Mouse (Mus musculus) kidney, postnatal 25 days (tissue): ENCODE measurements around the gene Pak6.

Source experiments
- DNase-seq, 2 experiments: peaks; one replicate each; pipeline ENCODE4 v3.0.0; 2021; ENCODE audit warnings: mixed read lengths in 2 of 2

Gene Pak6

DNA sequence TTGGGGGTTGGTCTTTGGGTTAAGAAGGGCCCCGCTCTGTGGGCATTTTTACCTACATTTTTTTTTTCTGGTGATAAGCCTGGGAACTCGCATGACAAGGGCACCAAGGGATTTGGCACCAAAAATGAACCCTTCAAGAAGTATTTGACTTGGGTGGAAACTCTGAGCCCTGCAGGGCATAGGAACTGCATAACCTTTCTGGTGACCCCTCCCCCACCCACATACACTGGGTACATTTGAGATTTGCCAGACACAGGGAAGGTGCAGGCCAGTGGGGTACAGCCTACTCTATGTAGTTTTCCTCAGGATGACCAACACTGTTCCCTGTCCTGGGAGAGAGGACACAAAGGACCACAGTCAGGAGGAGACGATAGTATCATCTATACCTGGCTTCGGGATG is 2.5 kb downstream of the Pak6 start:
- peak; percentile 52 to 61 for DNase-seq

DNA sequence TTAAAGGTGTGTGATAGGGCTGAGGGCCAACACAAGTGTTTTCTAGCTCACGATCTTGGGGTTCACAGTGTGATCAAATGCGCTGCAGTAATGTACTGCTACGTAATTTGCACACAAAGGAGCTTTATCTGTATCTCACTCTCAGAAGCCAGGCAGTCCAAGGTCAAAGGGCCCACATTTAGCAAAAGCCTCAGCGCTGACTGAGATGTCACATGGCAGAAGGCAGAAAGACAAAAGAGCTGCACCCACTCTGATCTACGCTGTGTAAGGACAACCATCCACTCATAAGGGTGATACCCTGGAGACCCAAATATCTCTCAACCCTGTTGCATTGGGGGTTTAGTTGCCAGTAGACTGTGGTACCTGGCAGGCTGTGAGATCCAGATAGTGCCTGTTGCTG is 4.1 kb downstream of the Pak6 start:
- no peak for DNase-seq

DNA sequence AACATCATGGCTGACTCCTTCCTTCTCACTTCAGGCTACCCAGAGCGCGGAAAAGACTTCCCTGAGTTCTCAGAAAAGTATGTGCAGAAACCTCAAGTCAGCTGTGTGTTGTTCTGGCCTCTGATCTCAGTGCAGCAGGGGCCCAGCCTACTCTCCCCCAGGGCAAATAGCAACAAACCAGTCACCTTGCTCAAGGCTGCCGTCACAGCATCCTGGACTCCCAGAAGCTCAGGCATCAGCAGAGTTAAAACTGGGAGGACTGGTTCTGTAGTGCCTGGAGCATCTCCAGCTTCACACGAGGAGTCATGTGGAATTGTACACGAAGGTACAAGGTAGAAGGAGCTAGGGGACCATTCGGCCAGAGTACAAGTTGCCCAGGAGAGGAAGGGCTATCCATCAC is 6.1 kb downstream of the Pak6 start:
- peak; percentile 70 to 90 for DNase-seq

DNA sequence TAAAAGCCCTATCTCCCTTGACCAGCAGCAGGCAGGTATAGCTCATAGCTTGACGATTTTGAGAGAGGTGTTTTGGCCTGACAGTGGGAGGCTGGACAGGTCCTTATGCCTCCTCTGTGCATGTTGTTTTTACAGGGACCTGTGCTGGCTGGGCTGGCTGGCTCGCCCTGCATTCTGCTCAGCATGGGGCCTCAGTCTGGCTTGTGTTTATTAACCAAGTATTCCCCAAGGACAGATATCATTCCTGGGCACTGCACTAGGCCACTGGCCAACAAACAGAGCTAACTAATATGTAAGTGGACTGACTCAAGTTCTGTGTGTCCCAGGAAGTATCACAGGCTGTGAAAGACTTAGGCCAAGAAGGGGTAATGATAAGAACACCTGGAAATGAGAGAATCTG is 6.7 kb downstream of the Pak6 start:
- peak; percentile 74 to 88 for DNase-seq

DNA sequence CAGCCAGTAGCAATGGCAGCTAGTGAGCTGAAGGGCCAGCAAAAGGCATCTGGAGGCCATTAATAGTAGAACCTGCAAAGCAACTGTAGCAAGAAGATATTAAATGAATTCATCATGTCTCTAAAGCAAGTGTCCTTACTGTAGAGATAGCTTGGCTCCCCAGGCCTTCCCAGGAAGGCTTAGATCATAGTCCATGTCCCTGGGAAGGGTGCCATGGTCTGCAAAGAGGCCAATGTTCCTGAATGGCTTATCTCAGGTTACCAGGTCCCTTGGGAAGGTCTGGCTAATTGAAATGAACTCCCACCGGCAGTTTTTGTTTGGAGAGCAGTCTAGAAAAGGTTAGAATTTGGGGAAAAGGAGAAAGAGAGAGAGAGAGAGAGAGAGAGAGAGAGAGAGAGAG is 8.6 kb downstream of the Pak6 start:
- no peak for DNase-seq

DNA sequence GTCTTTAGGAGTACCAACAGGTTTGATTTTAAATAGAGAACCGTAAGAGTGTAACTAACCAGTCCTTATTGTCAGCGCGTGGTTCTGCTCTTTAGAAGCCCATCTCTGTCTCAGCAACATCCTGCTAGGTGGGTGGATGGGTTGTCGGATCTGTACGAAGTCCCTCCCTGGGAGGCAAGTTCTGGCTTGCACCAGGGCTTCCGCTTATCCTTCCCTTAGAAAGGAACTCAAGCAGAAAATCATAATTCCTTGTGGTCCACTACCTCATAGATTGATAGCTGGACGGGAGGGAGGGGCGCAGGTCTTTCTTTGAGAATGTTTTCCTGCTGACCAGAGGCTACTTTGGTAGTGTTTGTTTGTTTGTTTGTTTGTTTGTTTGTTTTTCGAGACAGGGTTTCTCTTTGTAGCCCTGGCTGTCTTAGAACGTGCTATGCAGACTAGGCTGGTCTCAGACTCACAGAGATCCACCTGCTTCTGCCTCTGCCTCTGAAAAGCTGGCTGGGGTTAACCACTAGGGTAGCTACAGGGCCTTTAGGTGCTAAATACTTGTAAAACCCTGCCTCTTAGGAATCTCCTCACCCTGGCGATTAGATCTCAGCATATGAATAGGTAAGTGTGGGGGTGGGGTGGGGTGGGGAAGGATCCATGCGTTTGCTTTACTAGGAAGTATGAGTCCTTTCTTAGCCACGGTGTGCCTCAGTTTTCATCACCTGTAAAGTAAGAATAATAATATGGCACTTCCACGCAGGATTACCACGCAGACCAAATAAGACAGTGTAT is 10.8 kb downstream of the Pak6 start:
- no peak for DNase-seq

DNA sequence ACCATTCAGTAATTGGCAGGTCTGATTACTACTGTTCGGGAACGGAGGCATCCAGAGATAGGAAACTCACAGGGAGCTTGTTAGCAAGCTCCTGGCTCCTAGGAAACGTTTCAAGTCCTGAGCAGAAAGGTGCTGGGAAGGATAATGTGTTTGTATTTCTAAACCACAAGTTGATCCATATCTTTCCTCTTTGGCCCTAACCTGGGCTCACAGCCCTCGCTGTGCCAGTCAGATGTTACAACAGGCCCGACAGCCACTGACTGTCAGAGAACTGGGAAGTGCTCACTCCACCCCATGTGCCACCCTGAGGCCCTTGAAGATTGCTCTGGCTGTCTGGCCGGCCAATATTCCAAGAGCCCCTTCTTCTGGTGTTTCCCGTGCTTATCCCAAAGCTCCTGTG is 11.4 kb downstream of the Pak6 start:
- DNase-seq: no peak

DNA sequence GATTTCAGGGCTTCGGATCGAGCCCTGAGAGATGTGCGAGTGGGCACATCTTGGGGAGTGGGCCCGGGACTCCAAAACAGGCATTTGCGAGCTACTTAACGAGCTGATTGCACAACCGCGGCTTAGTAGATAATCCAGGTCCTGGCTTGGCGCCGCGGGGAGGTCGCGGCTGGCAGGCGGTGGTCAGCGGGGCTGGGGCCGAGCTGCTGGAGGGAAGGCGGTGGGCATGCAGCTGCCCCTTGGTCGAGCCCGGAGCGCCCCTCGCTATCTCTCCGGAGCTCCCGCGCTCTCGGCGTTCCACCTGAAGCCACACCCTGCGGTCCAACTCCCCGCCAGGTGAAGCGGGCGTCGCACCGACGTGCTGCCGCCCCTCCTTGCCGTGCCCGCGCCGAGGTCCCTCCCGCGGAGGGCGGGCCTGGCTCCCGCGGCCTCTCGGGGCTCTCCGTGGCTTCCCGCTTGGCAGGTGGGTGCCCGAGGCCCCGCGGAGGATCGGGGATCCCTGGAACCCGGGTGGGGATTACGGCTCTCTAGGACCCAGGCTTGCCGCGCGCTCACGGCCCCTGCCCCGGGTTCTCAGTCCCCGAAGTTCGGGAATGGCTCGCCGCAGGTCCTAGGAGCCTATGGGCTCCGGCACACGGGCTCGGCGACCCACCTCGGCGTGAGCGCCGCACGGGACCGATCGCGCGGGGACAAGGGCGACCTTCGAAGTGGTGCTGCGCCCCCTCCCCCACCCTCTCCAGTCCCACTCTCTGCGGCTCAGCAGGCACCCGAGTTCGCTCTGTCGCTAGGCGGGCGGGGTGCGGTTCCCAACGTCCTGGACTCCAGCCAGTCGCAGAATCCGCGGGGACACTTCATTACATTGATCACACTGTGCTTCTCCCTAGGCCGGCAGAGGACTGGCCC is 14.0 kb downstream of the Pak6 start:
- peak; percentile 50 to 66 for DNase-seq

DNA sequence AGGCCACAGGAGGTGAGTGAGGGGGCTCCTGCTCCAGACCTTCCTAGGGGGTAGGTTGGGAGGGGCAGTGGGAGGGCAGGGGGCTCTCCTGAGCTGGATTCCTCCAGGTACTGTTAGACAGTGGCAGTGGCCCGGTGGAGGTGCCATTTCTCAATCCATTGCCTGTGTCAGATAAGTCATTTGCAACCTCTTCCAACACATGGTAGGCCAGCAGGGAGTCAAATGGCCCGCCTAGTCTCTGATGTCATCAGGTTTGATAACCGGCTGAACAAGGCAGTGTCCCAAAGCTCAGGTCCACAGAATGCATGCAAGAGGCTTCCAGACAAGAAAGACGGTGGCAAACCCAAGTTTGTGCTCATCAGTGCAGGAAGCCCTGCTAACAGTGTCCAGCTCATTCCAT is 14.7 kb downstream of the Pak6 start:
- DNase-seq: peak in 1 of 2 experiments; percentile 54

DNA sequence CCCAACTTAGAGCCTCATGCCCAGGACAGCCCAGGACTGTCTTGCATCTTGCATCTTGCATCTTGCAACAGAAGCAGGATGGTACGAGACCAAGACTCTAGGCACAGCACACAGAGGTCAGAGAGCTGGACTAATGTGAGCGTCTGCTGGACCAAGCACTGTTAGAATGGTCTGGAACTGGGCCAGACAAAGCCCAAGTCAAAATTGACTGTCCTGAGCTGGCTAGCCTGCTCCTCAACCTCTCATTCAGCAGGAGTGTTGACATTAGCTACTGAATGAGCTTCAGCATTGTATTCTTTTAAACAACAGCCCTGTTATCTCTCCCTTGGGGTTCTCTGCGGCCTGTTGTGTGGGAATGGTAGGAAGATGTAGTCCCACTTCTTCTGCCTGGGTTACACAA is 16.5 kb downstream of the Pak6 start:
- no peak for DNase-seq

DNA sequence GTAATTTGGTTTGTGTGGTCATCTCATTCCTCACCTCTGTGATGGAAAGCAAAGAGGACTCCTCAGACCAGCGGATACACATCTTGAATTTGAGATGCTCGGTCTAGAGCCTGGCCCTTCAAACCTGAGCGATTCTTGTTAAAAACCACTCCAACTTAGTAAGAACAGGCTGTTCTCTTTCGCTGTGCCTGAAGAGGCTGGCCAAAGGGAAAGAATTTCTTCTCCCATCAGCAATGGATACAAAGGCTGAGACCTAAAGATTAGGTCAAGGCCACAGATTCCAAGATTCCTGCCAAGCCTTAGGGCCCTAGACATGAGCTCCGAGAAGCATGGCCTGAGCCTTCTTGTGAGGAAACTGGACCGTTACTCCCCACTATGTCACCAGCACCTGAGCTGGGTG is 17.8 kb downstream of the Pak6 start:
- no peak for DNase-seq

DNA sequence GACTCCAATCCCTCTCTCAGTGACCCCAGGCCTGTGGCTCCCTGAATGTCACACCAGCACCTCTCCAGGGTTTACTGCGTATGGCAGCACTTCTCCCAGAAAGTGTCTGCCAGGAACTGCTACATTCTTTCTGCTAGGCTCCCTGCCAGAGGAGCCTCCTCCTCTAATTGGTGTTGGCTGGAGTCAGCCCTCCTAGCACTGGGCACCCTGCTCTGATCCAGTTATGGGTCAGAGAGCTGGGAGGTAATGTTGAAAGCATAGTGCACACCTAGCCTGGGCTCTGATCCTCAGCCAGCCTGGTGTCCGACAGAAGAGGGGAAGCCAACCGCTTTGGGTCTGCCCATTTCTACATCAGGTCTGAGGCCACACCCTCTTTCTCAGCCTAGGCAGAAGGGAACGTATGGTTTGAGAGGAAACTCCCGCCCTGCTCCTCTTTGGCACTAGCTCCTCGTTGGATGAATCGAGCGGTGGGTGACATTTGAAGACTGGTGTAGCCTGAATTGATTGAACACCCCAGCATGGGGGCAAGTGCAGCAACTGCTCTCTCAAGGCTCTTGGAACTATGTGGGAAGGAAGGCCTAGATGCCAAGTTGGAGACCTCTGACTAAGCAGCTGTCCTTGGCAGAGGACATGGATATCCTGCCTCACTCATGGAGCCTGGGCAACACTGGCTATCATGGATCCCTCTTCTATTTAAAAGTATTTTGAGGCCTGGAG is 19.6 kb downstream of the Pak6 start:
- DNase-seq: peak; percentile 60 to 74

DNA sequence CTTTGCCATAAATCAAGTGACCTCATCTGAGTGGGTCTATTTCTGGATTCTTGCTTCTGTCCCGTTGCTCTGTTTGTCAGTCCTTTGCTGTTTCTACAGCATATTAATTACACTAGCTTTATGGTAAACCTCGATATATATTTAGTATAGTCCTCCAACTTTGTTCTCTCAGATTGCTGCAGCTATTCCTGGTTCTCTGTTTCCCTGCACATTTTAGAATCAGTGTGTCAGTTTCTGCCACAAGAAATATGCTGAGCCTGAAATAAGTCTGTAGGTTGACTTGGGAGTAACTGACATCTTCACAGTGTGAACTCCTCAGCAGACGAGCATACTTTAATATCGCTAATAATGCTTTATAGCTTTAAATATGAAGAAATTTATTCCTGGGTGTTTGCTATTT is 22.0 kb downstream of the Pak6 start:
- no peak for DNase-seq

DNA sequence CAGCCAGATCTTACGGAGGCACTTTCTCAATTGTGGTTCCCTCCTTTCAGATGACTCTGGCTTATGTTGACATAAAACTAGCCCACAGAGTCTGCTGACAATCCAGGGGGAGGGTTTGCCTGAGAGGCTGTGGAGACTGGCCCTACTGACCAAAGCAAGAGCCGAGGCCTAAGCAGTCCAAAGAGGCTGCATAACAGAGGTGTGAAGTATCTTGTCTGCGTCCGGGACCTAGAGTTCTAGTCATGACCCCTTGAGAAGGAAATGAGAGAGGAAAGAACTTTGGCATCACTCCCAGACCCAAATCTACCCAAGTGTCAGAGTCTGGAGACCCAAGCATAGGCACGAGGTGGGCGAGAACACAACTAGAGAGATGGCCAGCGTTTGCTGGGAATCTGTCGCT is 23.6 kb downstream of the Pak6 start:
- no peak for DNase-seq

DNA sequence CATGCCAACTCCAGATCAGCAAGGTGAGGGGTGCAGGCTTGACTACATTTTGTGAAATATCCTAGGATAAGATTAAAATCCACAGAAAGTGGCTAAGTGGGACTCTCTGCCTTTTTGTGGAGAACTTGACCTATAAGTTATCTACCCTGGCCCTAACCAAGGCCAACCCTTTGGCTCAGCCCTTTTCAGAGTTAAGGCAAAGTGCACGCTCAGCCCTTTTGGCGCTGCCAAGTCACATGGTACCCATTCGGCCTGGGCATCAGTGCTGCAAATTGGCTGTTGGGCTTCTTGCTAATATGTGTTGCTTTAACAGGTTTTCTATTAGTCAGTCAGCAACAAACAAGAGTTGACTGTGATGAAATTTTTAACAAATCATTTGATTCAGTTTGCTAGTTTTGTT is 24.7 kb downstream of the Pak6 start:
- peak; percentile 58 to 77 for DNase-seq

DNA sequence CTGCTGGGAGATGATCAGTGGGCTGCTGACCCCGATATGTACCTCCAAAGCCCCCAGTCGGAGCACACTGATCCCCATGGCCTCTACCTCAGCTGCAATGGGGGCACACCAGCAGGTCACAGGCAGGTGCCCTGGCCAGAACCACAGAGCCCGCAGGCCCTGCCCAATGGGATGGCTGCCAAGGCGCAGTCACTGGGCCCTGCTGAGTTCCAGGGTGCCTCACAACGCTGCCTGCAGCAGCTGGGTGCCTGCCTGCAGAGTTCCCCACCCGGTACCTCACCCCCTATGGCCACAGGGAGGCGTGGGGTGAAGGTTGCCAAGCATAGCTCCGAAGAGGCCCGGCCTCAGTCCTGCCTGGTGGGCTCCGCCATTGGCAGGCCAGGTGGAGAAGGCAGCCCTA is 26.8 kb downstream of the Pak6 start:
- DNase-seq: peak; percentile 44 to 66

DNA sequence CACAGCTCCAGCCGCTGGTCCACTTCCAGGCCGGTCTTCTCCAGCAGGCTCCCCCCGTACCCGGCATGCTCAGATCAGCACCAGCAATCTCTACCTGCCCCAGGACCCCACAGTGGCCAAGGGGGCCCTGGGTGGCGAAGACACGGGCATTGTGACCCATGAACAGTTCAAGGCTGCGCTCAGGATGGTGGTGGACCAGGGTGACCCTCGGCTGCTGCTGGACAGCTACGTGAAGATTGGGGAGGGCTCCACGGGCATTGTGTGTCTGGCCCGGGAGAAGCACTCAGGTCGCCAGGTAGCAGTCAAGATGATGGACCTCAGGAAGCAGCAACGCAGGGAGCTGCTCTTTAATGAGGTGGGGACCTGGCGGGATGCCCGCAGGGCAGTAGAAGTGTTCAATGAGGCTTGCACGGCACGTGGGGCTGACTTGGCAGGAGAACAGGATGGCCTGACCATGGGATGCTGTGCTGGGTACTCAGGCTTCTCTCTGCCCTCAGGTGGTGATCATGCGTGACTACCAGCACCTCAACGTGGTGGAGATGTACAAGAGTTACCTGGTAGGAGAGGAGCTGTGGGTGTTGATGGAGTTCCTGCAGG is 30.4 kb downstream of the Pak6 start:
- peak; percentile 85 to 92 for DNase-seq

DNA sequence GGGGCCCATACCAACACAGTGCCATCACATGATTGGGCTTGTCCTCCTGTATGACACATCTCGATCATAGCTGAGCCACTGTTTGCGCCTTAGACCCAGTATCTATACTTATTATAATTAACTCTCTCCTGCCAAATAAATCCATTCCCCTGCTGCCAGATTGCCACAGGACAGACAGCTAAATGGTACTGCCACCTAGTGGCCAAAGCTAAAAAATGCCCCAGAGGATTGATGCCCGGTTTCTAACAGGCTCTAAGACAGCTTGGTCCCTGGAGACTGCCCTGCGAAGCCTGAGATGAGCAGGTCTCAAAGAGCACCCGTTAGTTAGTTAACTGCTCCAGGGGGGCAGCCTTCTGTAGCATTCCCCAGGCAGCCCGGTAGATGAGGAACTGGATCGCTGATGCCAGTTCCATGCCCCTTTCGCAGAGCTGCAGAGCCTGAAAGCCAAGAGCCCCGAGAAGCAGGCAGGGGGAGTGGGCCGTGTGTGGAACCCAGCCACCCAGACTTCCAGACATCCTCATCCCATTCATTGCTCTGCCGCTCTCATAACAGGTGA is 32.7 kb downstream of the Pak6 start:
- DNase-seq: peak; percentile 51 to 63

DNA sequence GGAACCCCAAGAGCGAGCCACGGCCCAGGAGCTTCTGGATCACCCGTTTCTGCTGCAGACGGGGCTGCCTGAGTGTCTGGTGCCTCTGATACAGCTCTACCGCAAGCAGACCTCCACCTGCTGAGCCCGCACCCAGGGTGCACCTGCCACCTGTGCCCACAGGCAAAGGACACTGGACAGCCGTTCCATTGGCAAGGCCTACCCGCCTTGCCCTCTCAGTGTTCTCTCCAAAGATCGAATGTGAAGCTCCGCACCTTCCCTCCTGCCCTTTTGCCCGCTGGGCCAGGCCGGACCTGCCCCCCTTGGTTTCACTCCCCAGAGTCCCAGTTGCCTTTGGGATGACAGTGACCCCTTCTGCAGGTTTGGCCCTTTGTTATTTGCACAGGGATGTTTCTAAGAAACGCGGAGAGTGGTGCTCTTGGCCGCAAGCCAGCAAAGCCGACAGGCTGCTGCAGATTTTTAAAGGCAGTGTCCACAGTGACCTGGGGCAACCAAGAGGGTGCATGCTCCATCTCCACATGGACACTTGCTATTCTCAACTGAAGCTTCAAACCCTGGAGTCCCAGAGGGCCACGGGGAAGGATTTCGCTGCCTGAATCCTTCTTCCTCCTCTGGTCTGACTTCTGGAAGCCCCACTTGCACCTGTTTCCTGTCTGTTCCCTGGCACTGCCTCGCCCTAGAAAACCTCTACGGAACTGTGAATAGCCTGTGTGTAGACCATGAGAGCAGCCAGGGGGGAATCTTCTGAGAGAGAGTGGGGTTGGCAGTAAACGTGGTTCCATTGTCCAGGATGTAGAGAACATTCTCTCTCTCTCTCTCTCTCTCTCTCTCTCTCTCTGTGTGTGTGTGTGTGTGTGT is 33.6 kb downstream of the Pak6 start:
- DNase-seq: peak; percentile 46 to 62

DNA sequence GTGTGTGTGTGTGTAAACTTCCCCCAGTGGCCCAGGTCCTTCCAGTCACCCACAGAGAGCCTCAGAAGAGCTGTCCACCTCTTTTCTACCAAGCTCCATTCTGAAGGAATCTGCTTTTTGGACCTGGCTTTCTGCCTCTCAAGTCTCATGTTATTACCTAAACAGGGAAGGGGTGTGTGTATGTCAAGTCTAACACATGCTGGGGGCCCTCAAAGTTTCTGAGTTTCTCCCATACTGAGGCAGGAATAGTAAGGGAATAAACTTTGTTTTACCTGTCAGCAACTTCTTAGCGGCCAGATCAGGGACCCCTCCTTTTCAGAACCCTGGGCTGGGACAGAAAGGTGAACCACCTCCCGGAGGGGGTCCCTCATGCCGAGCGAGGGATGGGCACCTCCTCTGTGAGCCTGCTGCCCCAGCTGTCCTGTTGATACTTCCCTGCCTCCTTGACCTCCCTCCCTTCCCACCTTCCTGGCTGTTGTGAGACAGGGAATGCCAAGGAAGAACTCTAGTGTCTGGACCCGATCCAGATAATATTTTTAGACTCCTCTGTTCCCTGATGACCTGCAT is 34.3 kb downstream of the Pak6 start:
- no peak for DNase-seq

DNA sequence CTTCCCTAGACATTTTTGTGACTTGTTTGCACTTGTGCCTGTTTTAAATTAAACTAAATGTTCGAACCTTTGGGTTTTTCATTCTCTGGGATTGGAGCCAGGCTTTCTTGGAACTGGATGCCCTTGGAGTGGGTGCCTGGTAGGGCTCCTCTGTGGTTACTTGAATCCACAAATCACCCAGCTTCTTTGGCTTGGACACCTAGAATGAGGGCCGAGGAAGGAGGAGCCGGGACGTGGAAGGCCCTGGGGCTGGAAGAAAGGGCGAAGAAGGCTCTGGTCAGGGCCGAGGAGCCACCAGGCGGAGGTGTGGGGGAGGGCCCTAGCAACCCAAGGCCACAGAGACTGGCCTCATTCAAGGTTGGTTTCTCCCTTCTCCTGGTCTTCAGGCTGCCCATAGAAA is 34.9 kb downstream of the Pak6 start:
- DNase-seq: peak in 1 of 2 experiments; percentile 48
